Mouse (Mus musculus) testis, adult 10 weeks (tissue): ENCODE data around the gene Chil1. TPM values are rescaled to one million over a fixed set of nuclear protein-coding genes. Genes with fewer than 3 reads are reported as not detected.

Source experiments
- polyA plus RNA-seq: library from polyadenylated mRNA; stranded (reverse); fragments of 350-450 nt; fragmentation: Illumina TruSeq; extraction: RNeasy Lipid Tissue Mini Kit (QIAGEN cat#74804); gene quantifications from one replicate; pipeline ENCODE4 v1.2.3, GENCODE M21; 2014; ENCODE audit warnings: low read depth, low replicate concordance

Chil1 gene
- not detected for polyA plus RNA-seq

DNA sequence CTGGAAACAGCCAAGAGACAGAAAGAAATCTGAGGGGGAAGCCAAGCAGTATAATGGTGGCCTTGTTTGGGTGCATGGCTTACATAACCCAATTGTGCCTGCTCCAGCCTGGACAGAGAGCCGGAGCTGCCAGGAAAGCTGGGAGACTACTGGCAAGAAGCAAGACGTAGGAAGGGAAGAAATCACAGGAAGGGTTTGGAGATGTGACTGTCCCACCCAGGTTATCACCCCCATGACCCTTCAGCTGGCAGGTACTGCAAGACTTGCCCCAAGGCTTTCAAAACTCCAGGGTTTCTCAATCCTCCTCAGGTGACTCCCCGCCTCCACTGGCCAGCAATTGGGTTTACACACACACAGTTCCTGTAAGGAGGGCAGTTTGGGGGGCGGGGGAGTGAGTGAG lies at the start of gene Chil1:
Gene Chil1, plus strand, starts transcription at position 152 of the 400 bp plus-strand sequence.

DNA sequence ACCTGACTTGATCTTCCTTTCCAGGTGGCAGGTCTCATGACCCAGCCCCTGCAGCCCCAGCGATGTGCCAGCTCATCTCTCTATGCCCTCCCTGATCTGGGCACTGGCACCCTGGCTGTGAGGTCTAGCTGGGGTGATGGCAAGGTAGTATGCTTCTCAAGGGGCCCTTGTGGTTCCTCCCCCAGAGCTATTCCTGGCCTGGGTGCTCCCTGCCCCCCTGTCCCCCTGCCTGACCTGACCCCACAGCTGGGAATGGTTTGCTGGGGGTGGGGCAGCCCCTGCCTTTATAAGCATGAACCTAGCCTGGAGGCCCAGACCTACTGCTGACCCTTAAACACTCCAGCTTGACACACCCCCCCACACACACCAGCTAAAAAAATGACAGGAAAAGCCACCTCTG lies 11.2 kb downstream of the Chil1 start, which contains the start of gene Mybph:
Gene Mybph, plus strand, starts transcription at position 323 of the 400 bp plus-strand sequence.

DNA sequence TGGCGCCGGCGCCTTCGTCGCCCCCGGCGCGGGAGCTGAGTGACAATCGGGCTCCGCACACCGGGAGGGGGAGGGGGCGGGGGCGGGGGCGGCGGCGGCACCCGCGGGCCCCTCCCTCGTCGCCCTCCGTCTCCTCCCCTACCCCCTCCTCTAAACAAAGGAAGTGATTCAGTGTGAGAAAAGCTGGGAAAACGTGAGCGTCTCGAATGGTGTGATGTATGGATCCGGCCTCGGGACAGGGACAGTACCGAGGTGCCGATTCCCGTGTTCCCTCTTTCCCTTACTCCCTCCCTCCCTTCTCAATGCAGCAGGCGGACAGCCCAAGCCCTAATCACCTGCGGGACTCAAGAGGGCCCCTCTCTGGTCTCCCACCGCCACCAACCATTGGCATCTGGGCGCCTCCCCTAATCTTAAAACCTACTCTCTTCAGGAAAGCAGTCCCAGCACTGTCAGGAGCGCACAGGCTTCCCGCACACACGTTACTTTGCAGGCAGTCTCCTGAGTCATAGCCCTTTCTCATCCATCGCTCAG lies 53.5 kb downstream of the Chil1 start, which contains the start of gene Adora1:
Gene Adora1, minus strand, starts transcription at position 41 of the 531 bp plus-strand sequence.

Other genes starting within 250 kb of the Chil1 start
- 1.7 TPM for gene Fmod, start 144.9 kb upstream of the Chil1 start, polyA plus RNA-seq
- 1.2 TPM for gene Btg2, start 103.1 kb upstream of the Chil1 start, polyA plus RNA-seq
- gene Chit1, start 70.9 kb upstream of the Chil1 start, polyA plus RNA-seq, result 0.45 TPM
- gene Mybph, start 11.3 kb downstream of the Chil1 start, polyA plus RNA-seq, result not detected
- gene Adora1, start 53.3 kb downstream of the Chil1 start, polyA plus RNA-seq, result 11.5 TPM
- gene Myog, start 107.8 kb downstream of the Chil1 start, polyA plus RNA-seq, result not detected
- 0.49 TPM for gene Ppfia4, start 150.8 kb downstream of the Chil1 start, polyA plus RNA-seq
- gene Tmem183a, start 179.8 kb downstream of the Chil1 start, polyA plus RNA-seq, result 52.9 TPM
- 54.5 TPM for gene 4933406M09Rik, start 203.8 kb downstream of the Chil1 start, polyA plus RNA-seq
- 19.4 TPM for gene Cyb5r1, start 223.4 kb downstream of the Chil1 start, polyA plus RNA-seq
- 27.3 TPM for gene Adipor1, start 233.2 kb downstream of the Chil1 start, polyA plus RNA-seq